Mouse (Mus musculus) lung, embryonic 15.5 days (tissue): ENCODE measurements at regions not wholly inside any gene's neighbourhood (a gene's known extent, or its start where the extent isn't known, plus 50 kb on each side); places are given as distances from the start of the nearest gene placed in this dataset.
"Not testable (repeated sequence)": the region's sequence is repeated elsewhere in the genome, so short reads cannot be mapped to it uniquely, and the experiment has no call there.

Source experiments
- ATAC-seq: fragments of 200-750 bp; cut with Nextera tagmentation; 2 replicates; pipeline ENCODE4 v1.8.0; 2017; ENCODE audit warnings: moderate number of reproducible peaks, borderline replicate concordance; ENCODE audit not compliant: low FRiP score, low TSS enrichment; ENCODE audit errors: extremely low read depth
- H3K27ac ChIP-seq: fragments of 300-500 bp; sonication (generic); 2 replicates; pipeline ENCODE4 v1.5.1; 2015; ENCODE audit warnings: moderate library complexity, mild to moderate bottlenecking, inconsistent platforms
- H3K27me3 ChIP-seq: fragments of 300-500 bp; sonication (generic); 2 replicates; pipeline ENCODE4 v1.6.1; 2015; ENCODE audit warnings: inconsistent platforms
- H3K36me3 ChIP-seq: fragments of 300-500 bp; sonication (generic); 2 replicates; pipeline ENCODE4 v1.6.1; 2015; ENCODE audit warnings: inconsistent platforms
- H3K4me1 ChIP-seq: fragments of 300-500 bp; sonication (generic); 2 replicates; pipeline ENCODE4 v1.6.1; 2015; ENCODE audit warnings: inconsistent platforms
- H3K4me2 ChIP-seq: fragments of 300-500 bp; sonication (generic); 2 replicates; pipeline ENCODE4 v1.6.1; 2015; ENCODE audit warnings: inconsistent platforms, mild to moderate bottlenecking, moderate library complexity
- H3K4me3 ChIP-seq: fragments of 300-500 bp; sonication (generic); 2 replicates; pipeline ENCODE4 v1.5.1; 2015; ENCODE audit warnings: mild to moderate bottlenecking, inconsistent platforms
- H3K9ac ChIP-seq: fragments of 300-500 bp; sonication (generic); 2 replicates; pipeline ENCODE4 v1.6.1; 2015; ENCODE audit warnings: inconsistent platforms
- H3K9me3 ChIP-seq: fragments of 300-500 bp; sonication (generic); 2 replicates; pipeline ENCODE4 v1.6.1; 2016; ENCODE audit warnings: inconsistent platforms
- WGBS: fragments of 180-500 bp; shearing (Covaris S2); methylation state at CpG from one replicate; pipeline ENCODE4 v1.1.7; 2015; 5-methylcytosine and 5-hydroxymethylcytosine counted together

DNA sequence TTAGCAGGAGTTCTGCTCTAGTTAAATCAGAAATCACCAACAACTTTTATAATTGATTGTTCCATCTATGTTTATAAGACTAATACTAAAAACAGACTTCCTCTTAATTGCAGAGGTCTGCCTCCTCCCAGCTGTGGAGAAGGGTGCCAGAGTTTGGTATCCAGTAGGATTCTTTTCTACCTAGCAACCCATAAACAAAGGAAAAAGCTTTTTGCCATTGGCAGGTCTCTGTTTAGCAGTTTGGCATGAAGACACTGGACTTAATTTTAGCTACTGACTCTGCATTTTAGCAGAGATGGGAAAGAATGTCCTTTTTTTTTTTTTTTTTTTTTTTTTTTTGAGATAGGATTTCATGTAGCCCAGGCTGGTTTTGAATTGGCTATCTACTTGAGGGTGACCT lies 1628.4 kb downstream of the A830018L16Rik start:
- no peaks in the 10 kb centered on the region for H3K36me3 ChIP-seq

DNA sequence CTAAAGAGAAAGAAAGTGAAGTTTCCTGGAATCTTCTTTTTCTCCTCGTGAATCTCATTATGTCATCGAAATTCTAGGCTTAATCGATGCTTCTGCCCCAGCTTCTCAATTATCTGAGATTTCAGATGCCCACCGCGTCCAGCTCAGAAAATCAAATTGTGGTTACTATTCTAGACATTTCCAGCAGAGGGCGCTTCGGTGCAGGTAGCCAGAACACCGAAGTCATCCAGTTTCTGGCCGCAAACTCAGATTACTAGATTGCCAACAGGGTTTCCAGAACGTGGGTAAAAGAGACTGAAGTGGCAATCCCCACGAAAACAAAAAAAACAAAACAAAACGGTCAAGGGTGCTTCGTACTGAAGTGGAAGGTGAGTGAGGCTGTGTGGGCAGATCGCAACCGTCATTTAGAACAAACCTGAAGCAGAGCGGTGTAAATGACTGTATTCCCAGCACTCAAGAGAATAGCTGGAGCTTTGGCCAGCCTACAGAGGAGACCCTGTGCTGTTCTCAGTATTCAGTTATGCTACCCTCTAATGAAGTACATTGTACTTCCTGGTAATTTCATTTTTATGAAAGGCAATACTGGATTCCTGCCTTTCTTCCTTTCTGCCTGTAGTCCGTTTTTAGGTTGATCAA lies 1636.4 kb downstream of the A830018L16Rik start:
- H3K4me2 ChIP-seq, result peak overlapping the region; percentile 38
- H3K27me3 ChIP-seq, result no peaks in the 10 kb centered on the region; the same call in none of the 2 replicates
- H3K4me3 ChIP-seq, result no peak overlapping the region
- 0 out of 2 replicates have a peak, but pooled peaks cover 3% of the 10 kb centered on the region for H3K4me1 ChIP-seq
- no peaks in the 10 kb centered on the region for H3K9me3 ChIP-seq
- no peak for ATAC-seq
- 16% methylated on average over 17 of the region's 17 CpGs for WGBS
- H3K36me3 ChIP-seq, result no peaks in the 10 kb centered on the region
- H3K27ac ChIP-seq, result no peak overlapping the region
- H3K9ac ChIP-seq, result no peak overlapping the region

More for the DNA sequence above, 1628.4 kb downstream of the A830018L16Rik start:
- Histone ChIP-seq H3K4me2 (no peak overlapping the region), H3K27me3 (no peaks in the 10 kb centered on the region), H3K4me1 (0 out of 2 replicates have a peak, but pooled peaks cover 5% of the 10 kb centered on the region), H3K4me3 (no peak overlapping the region), H3K27ac (no peak overlapping the region), H3K9ac (no peak overlapping the region), H3K9me3 (no peaks in the 10 kb centered on the region)
- ATAC-seq, result no peak

DNA sequence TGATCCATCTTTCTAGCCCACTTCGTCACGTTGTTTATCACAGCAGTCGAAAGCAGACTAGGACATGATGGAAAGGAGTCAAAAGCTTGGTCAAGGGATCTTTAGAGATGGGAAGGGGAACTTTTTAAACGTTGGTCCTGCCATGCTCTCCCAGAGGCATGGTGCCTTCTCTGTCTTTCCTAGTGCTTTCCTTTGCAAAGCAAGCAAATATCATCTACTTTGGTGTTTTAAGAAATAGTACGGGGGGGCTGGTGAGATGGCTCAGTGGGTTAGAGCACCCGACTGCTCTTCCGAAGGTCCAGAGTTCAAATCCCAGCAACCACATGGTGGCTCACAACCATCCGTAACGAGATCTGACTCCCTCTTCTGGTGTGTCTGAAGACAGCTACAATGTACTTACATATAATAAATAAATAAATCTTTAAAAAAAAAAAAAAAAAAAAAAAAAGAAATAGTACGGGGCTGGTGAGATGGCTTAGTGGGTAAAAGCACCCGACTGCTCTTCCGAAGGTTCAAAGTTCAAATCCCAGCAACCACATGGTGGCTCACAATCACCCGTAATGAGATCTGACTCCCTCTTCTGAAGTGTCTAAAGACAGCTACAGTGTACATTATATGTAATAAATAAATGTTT lies 1637.6 kb downstream of the A830018L16Rik start:
- not testable (repeated sequence) for ATAC-seq, H3K9me3 ChIP-seq, H3K4me2 ChIP-seq, H3K9ac ChIP-seq, H3K4me1 ChIP-seq, H3K27me3 ChIP-seq, H3K4me3 ChIP-seq, H3K27ac ChIP-seq, H3K36me3 ChIP-seq
- 62% methylated on average over 13 of the region's 13 CpGs for WGBS

DNA sequence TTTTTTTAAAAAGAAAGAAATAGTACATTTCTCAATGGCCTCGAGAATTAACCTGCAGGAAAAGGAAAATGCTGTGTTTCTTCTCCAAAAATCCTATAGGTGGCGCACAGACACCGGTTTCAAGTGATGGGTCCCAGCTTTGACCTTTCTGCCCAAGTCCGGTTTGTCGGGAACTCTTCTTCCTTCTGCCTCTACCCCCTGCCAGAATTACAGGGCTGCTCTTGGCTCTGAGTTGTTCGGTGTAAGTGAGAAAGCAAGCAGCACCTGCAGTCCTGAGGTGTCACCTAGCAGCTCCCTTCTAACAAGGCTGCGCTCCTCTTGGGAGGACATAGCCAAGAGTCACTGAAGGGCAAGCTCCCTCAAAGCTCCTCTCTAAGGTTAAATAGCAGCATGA lies 1638.2 kb downstream of the A830018L16Rik start:
- Histone ChIP-seq H3K9me3 (no peaks in the 10 kb centered on the region), H3K27me3 (no peaks in the 10 kb centered on the region; the same call in none of the 2 replicates), H3K4me1 (0 out of 2 replicates have a peak, but pooled peaks cover 3% of the 10 kb centered on the region), H3K27ac (no peak overlapping the region), H3K9ac (no peak overlapping the region), H3K36me3 (no peaks in the 10 kb centered on the region), H3K4me3 (peak overlapping the region; percentile 10; the same call in 1 of the 2 replicates), H3K4me2 (peak overlapping the region; percentile 43)
- 7% methylated on average over 7 of the region's 7 CpGs for WGBS
- ATAC-seq, result no peak

DNA sequence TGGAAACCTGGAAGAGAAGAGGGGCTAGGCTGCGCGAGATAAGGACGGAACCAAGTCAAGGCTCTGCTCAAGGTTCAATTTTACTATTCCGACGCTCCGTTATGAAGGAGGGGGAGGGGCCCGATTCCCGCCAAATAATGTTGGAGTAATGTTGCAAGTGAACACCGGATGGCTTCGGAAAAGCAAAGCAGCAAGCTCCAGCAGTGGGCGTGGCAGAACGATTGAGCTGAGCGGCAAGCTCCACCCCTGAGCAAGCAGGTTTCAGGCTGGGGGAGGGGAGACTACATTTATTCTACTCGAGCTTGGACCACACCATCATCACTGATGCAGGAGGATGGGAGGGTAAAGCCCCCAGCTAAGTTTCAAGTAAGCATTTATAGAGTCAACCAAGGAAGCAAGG lies 1643.8 kb downstream of the A830018L16Rik start:
- Histone ChIP-seq H3K27ac (no peak overlapping the region), H3K27me3 (no peaks in the 10 kb centered on the region), H3K4me3 (no peak overlapping the region), H3K9ac (no peak overlapping the region), H3K4me1 (no peaks in the 10 kb centered on the region), H3K36me3 (no peaks in the 10 kb centered on the region), H3K4me2 (peak overlapping the region; percentile 16; the same call in 1 of the 2 replicates), H3K9me3 (no peaks in the 10 kb centered on the region)
- WGBS, result 27% methylated on average over 14 of the region's 14 CpGs
- no peak for ATAC-seq

DNA sequence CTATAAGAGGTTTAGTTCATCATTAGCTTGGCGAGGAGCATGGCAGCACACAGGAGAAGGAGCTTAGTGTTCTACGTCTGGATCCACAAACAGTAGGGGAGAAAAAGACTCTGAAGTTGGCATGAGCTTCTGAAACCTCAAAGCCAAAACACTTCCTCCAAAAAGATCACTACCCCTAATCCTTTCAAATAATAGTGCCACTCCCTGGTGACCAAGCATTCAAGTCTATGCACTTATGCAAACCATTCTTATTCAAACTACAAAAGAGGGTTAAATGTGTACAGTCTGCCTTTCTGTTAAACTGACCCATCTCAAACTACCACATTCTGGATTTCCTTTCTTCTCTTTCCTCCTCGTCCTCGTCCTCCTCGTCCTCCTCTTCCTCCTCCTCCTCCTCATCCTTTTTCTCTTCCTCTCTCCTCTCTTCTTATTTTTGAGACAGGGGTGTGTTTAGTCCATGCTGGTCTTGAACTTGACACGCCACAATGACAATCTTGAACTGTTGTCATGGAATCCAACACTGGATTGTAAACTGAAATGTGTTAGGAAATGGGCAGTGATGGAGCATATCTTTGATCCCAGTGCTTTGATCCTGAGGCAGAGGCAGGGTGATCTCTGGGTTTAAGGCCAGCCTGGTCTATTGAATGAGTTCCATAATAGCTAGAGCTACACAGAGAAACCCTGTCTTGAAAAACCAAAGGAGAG lies 1645.9 kb downstream of the A830018L16Rik start:
- H3K27ac ChIP-seq, result no peak overlapping the region
- no peaks in the 10 kb centered on the region for H3K36me3 ChIP-seq
- H3K27me3 ChIP-seq, result no peaks in the 10 kb centered on the region
- ATAC-seq, result no peak
- no peak overlapping the region for H3K4me3 ChIP-seq
- 78% methylated on average over 6 of the region's 6 CpGs for WGBS
- H3K4me1 ChIP-seq, result no peaks in the 10 kb centered on the region
- no peaks in the 10 kb centered on the region for H3K9me3 ChIP-seq
- H3K4me2 ChIP-seq, result no peak overlapping the region
- no peak overlapping the region for H3K9ac ChIP-seq
